Mouse (Mus musculus) granulocyte monocyte progenitor cell, adult 5-6 weeks (primary cell): Measurements from ENCODE around the gene Gatad2b. TPM values are rescaled to one million over a fixed set of nuclear protein-coding genes. Genes with fewer than 3 reads are reported as not detected.

Experiments
- ATAC-seq: replicated peaks from 2 replicates; pipeline ENCODE4 v1.8.0; 2016; ENCODE audit warnings: mild to moderate bottlenecking, moderate TSS enrichment, inconsistent platforms; ENCODE audit not compliant: poor library complexity, severe bottlenecking
- total RNA-seq, 2 experiments: library from RNA; stranded (forward) in 1 of 2; stranded (reverse) in 1 of 2; fragments of 200-712, 200-1000 nt in 1 of 2; fragments of >200 nt in 1 of 2; fragmentation: Nextera tagmentation in 1 of 2; gene quantifications; 2 replicates each; pipeline ENCODE4 v1.2.3; 2014 to 2017

Gatad2b gene
- total RNA-seq, 2 experiments from 2014 or later, result 19.9 to 83.6 TPM

DNA sequence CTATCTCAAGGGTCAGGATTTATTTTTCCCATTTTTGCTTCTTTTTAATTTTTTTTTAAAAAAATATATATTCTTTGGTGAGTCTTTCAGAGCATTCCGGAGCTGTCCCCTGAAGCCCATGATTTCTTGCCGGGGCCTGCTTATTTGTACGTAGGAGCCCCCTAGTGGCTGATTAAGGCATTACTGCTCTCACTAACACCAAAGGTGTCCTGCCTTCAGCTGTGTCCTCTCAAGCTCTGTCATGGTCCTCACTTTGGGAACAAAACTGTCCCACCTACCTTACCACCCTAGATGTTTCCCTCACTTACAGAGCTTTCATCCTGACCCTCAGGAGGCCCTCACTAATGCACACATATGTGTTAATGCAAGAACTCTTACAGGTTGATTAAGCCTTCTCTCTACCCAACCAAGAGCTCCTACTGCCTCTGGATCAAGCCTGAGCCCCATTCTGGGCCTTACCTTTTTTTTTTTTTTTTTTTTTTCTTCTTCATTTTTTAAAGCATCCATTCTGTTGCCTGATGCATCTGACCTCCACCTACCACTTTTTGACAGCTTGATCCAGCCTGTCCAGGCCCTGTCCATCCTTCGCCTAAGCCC, 80.6 kb downstream of the Gatad2b start:
- ATAC-seq, result peak; percentile 91

- no peak for ATAC-seq
These were observed 81.4 kb downstream of the Gatad2b start for GRCm38 (mm10) chr3:90374368-90374767.

DNA sequence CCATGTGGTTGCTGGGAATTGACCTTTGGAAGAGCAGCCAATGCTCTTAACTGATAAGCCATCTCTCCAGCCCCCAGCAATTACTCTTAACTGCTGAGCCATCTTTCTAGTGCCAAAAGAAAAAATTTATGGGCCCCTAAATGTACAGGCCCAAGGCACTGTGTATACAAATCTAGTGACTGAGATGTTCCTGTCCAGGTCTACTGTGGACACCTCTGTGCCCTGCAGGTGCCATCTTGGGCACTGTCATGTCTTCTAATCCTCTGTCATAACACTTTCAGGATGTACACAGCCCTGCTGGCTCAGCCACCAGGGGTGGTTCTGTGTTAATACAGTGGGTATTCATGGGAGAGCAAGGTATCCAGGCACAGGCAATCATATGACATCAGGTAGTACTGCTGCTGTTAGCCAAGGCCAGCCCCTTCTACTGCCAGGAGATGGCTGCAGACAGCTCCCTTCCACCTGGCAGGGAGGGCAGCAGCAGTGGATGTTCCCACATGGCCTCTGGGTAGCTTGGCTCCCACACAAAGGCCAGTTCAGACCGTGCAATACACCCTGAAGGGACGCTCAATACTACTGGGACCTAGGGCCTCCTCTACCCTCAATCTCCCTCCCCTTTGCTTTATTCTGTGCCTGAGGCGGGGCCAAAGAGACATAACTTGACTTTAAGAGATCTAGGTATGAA, 82.7 kb downstream of the Gatad2b start:
- ATAC-seq, result no peak

GRCm38 (mm10) chr3:90376247-90376585, 83.2 kb downstream of the Gatad2b start:
- ATAC-seq, result no peak

GRCm38 (mm10) chr3:90378496-90378895, 85.5 kb downstream of the Gatad2b start:
- no peak for ATAC-seq

DNA sequence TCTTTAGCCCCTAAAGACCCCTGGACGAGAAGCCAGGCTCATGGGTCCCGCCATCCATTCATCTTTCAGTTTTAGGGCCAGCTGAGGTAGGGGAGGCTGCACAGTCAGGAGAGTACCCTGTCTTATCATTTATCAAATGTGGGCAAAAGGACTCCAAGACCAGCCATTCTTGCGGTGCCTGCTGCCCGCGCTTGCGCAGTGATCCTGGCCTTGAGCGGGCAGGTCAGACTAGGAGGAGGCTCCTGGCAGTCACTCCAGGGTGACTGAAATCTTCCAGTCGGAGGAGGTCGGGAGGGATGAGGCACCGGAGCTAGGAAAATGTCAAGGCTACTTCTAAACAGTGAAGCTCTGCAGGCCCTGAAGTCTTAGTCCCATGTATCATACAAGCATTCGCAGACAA, 88.7 kb downstream of the Gatad2b start:
- no peak for ATAC-seq

- peak; percentile 95 for ATAC-seq
These were observed 90.7 kb downstream of the Gatad2b start for GRCm38 (mm10) chr3:90383690-90384089.

DNA sequence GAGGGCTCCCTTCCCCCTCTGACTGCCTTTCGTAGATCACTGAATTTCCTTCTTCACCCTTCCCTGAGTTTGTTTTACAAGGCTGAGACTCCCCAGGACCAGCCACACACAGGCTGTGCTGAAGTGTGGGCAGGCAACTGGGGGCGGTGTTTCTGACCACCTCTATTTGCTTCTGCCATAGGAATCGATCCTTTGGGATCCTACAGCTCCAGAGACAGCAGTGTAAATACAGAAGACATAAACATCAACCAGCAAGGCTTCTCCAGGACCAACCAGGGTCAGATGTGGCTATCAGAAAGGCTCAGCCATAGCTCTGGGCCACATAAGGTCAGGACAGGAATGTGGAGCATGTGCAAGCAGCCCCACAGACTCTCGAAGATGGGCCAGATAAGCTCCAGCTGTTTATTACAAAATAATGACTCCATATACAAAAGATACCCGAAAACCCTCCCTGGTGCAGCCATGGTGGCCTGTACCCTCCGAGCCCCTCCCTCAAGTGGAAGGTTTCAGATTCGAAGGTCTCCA, 91.9 kb downstream of the Gatad2b start:
- no peak for ATAC-seq

DNA sequence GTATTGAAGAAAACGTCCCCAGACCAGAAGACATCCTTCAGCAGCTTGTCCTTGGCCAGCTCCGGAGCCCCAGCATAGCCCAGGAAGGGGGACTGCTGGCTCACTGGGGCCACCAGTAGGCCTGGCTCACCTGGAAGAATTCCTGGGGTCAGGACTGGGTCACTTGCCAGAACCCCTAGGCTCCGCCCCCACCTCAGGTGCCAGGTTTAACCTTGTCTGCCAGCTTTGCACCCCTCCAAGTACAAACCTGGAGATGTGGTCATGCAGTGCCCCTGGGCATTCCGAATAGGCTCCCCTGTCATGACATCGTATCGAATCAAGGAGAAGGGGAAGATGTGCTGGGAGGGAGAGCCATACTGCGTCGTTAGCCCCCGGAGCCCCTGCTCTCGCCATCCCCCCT, 93.8 kb downstream of the Gatad2b start:
- ATAC-seq, result no peak

DNA sequence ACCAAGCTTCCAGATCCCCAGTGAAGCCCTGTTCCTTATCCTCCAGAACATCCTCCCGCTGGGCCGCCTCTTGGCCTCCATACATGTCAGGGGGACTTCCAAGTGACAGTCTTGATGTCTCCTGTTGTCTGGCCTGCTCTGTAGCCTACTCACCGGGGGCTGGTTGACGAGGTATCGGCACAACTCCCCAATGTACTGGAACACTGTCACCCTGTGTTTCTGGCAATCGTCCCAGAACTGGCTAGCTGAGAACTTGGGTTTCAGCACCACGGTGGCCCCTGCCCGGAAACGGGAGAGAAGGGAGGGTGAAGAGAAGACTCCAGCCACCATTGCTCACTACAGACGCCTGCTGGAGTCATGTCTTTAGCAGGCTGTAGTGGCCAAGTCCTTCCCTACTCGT, 94.5 kb downstream of the Gatad2b start:
- 0 out of 2 replicates have a peak, but pooled peaks have one; percentile 3 for ATAC-seq

GRCm38 (mm10) chr3:90388192-90388591, 95.2 kb downstream of the Gatad2b start:
- ATAC-seq, result peak; percentile 26

DNA sequence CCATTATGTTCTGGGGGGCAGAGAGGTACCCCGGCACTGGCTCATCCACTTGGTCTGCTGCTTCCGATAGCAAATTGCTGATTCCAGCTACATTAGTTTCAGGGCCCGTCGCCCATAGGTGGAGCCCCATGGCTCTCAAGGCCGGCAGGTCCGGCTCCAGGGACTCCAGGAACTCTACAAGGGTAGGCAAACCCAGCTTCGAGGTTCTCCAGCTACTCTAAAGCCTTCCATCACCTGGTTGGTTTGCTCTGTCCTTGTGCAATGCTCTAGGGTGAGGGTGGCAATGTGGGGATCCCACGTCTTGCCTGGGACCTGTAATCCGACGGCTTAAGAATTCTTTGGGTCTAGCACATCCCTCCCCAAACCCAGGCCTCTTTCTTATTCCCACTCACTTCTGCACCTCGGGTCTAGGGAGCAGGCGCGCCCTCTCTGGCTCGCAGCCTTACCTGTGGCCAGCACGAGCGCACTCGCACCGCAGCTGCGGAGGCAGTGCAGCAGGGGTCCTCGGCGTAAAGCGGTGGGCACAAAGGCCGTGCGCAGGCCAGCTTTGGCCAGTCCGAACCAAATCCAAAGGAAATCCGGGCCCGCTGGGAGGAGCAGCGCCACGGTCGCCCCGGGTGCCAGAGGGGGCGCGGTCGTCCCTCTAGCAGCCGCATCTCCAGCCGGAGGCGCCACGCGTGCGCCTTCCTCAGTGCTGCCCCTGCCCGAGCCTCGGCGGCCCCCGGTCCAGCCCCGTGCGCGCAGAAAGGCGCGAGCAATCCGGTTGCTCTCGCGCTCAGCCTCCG, 95.9 kb downstream of the Gatad2b start:
- peak; percentile 24; the same call in 1 of the 2 replicates for ATAC-seq

DNA sequence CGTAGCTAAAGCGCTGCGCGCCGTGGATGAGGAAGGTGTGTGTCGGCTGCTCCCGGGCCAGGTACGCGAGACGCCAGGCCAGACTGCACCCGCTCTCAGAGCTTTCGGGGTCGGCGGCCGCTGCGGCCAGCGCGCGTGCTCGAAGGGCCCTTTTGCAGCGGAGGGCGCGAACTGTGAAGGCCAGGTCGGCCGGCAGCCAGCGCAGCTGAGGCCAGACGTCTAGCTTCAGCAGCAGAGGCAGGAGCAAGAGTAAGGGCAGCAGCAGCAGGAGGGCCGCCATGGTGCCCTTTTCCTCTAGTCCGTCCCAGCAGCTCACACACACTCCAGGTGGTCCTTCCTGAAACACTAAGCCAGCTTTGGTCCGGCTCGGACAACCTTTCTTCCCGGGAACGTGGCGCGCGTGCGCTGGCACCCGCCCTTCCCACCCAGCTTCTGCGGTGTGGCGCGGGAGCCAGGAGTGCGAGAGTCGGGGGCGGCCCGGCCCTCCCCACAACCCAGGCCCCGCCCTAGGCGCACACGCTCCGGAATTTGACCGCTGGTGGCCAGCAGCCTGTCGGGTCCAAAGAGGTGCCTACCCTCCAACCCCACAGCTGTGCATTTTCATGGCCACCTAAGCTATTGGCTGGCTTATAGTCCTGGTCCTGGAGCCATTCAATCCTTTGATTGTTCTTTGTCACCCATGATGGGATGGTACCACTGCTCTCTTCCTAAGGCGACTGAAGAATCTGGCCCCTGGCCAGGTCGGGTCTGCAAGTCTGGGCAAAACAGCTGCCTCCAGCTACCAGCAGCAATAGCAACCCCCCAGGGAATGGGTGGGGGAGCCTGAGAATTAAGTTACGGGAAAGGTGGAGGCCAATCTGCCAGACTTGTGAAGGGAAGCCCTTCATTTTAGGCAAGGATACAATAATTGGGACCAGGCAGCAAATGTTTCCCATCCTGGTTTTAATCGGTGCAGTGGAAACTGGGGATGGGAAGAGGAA, 96.8 kb downstream of the Gatad2b start, which contains the start of gene Slc27a3:
TSS of gene Slc27a3 (minus strand) at position 428 of the 980 bp plus-strand sequence.
- ATAC-seq, result peak; percentile 18

GRCm38 (mm10) chr3:90391004-90391403, 98.0 kb downstream of the Gatad2b start:
- no peak for ATAC-seq

DNA sequence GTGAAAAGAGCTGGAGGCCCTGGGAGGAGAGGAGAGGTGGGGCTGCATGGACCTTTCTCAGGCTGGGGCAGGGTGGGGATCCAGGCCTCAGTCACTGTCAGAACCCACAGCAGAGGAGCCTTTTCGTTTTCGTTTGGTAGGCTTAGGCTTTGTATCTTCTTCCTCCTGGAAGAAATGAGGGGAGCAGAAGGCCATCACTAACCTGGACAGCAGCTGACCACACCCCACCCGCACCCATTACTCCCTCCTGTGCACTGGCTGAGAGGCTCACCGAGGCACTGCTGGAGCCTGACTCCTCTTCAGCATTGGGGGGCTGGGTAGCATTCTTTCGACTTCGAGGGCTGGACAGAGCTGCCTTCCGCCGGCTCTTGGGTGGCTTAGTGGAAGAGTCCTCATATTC, 99.0 kb downstream of the Gatad2b start:
- no peak for ATAC-seq

DNA sequence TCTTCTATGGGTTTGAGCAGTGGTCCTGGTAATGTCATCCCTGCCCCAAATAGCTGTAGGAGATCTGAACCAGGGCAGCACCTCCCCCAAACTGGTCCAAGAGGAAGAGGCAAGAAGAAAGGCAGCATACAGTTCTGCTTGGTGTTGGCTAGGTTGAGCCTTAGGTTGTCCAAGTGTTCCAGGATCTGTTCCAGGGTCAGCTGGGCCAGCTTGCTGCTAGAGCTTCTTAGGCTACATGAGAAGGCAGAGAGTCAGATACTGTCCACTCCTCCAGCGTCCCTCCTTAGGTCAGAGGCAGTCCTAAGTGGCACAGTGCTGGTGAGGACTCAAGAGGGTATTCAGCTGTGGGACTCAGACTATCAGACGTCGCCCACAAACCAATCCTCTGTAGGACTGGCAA, 99.7 kb downstream of the Gatad2b start:
- no peak for ATAC-seq

- ATAC-seq, result peak; percentile 50
These were observed 102.7 kb downstream of the Gatad2b start for GRCm38 (mm10) chr3:90395629-90396028.

DNA sequence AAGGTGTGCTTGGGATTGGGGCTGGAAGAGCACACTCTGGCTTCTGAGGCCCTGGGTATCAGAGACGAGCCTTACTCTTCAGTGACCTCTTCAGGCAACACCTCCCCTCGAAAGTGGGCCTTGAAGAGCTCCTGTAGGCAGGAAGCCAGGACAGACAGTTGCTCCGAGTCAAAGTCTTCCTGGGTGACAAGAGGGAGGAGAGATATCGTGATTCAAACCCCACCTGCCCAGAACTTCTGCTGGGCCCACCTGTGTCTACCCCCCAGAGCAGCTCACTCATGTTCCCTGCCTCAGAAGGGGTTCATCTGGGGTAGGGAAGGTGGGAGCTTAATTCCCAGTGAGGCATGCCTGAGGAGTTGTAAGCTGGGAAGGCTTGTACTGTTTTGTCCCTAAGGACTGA, 108.0 kb downstream of the Gatad2b start:
- no peak for ATAC-seq

DNA sequence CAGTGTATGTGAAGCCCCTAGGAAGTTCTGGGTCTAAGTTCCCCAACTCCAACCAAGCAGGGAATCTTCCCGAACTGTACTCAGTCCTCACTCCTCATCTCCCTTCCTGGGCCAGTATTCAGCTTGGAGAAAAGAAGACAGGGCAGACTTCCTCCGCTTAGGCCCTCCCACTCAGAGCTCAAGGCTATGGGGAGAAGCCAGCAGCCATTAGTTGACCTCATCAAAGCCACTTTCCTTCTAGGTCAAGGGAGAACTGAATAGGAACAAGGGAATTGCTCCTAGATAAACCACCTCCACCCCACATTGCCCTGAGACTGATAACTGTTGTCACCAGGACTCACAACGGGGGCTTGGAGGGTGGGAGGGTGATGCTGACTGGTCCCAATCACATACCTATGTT, 111.1 kb downstream of the Gatad2b start:
- no peak for ATAC-seq

- no peak for ATAC-seq
These were observed 111.6 kb downstream of the Gatad2b start for GRCm38 (mm10) chr3:90404609-90405008.
